Mouse (Mus musculus) retina, adult 2 months (tissue): Measurements from ENCODE around the gene Cdyl2.

Experiments used
- DNase-seq: peaks from one replicate; pipeline ENCODE4 v3.0.0-alpha.2; 2012; ENCODE audit warnings: low read depth, low spot score

The Cdyl2 gene

DNA sequence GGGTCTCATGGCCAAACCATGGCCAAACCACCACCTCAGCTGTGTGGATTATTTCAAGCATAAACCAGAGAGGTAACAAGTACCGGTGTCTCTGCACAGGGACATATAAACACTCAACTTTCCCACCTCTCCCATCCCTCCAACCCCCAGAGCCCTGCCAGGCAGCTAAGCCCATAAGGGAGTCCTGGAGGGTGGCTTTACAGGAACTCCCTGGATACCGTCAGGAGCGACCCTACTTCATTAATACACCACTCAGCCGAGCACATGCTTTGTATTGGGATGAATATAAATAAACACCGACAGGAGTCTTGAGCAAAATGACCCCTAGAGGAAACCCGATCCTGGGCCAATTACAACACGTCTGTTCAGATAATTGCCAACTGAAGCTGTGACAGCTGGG, 194.0 kb downstream of the Cdyl2 start:
- no peak for DNase-seq

DNA sequence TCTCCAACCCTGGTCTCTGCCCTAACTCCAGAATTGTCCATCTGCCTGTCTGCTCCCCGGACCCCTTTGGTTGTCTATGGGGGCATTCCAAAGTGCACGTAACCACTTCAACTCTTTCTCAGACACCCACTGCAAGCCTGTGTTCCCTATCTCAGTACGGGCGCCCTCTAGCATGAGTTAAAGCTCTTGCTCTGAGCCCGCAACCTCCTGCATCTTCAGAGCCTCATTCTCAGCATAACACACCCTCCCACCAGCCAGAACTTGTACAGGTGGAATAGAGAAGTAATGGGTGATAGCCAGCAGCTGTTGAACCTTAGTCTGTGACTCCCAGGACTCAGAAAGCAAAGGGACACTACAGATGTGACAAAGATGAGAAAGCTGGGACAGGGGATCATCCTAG, 196.0 kb downstream of the Cdyl2 start:
- DNase-seq = no peak

DNA sequence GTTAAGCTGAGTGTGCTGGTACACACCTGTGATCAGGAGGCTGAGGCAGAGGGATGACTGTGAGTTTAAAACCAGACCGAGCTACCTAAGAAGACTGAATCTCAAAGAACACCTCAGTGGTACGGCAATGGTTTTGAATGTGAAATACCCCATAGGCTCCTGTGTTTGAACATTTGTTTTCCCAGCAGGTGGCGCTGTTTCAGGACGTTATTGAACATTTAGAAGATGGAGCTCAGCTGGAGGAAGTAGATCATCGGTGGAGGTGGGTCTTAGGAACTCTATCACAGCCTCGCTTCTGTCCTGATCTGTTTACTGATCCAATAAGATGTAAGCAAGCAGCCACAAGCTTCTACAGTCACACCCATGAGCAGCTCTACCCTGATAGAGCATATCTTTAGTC, 199.7 kb downstream of the Cdyl2 start:
- no peak for DNase-seq

DNA sequence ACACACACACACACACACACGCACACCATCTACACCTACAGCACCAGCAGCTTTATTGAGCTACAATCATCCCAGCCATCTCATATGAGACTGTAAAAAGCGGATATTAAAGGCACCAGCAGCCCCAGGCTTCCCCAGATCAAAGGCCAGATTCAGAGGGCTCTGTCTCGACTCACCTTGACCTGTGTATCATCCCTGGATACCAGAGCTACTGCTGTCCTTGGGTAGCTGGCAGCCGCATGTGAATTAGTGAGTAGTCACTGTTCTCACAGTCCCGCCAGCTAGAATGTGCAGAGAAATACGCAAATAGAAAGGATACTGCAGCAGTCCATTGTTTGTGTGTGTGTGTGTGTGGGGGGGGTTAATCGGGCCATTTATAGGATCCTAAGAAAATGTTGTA, 204.1 kb downstream of the Cdyl2 start:
- DNase-seq = no peak

DNA sequence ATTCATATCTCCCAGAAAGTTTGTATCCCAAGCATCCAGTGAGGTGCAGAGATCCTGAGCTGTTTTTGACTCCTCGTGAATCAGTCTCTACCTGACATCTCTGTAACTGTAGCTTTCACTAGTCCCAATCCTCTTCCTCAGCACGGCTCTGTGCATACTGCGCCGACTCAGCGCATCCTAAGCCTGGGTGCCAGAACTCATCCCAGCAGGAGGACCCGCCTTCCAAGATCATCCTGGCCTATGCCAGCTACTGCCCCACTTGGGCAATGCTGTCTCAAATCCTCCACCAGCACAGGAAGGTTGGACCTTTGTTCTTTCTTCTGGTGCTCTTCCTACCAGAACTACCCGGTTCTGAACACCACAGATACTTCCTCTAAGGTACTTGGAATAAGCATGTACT, 207.9 kb downstream of the Cdyl2 start:
- DNase-seq = no peak
